Mouse (Mus musculus) small intestine, adult 2 months (tissue): ENCODE data around the gene Bcl2l13.

Experiments
- CTCF ChIP-seq: fragments of 200-500 bp; IDR thresholded peaks from 2 replicates; pipeline ENCODE4 v1.5.1; 2012; ENCODE audit warnings: low read depth, mild to moderate bottlenecking, control low read depth, inconsistent platforms, low read length, moderate library complexity, mixed read lengths; ENCODE audit not compliant: insufficient replicate concordance, insufficient read length; ENCODE audit errors: extremely low read depth
- POLR2A ChIP-seq: fragments of 200-500 bp; IDR thresholded peaks from 2 replicates; pipeline ENCODE4 v1.6.1; 2012; ENCODE audit warnings: low read depth, mild to moderate bottlenecking, control low read depth, inconsistent platforms, low read length, moderate library complexity

DNA sequence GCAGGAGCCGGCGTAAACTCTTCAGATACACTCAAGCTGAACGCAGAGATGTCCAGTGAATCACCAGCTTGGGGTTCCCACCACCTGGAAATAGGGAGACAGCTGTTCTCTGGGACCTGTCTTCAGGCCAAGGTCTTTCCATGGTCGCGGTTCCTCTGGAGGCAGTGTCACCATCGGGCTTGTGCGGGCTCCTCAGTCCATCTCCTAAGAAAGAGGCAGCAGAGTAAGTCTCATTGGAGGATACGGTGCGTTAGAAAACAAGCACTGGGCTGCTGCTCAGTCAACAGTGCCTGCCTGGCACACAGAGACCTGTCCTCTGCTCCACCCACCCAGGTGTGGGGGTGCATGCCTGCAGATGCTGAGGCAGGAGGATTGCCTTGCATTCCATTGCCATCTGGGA, 58.1 kb downstream of the Bcl2l13 start:
- TF ChIP-seq CTCF (no peak), POLR2A (no peak)
